Mouse (Mus musculus): ENCODE data around the gene Iqgap3. TPM values are rescaled to one million over a fixed set of nuclear protein-coding genes. Genes with fewer than 3 reads are reported as not detected.

Gene Iqgap3
- total RNA-seq, 2 experiments from 2014 or later: 1.9 to 2.0 TPM

GRCm38 (mm10) chr3:88132492-88132891 lies 50.7 kb downstream of the Iqgap3 start:
- intact Hi-C loops (cut with DNase I): loop anchor here (5.0 kb wide), 1 partner anchor 35 kb away; no protein-coding TSS in a partner anchor
- no peak for DNase-seq (ENCODE audit: extremely low spot score in 1 of 2, low spot score in 2 of 2)

- intact Hi-C loops (cut with DNase I): loop anchor here (5.0 kb wide), 1 partner anchor 36 kb away; no protein-coding TSS in a partner anchor
- DNase-seq (ENCODE audit: extremely low spot score in 1 of 2, low spot score in 2 of 2): peak in 1 of 2 experiments; percentile 49
Measured at GRCm38 (mm10) chr3:88133187-88133771, 51.5 kb downstream of the Iqgap3 start.

DNA sequence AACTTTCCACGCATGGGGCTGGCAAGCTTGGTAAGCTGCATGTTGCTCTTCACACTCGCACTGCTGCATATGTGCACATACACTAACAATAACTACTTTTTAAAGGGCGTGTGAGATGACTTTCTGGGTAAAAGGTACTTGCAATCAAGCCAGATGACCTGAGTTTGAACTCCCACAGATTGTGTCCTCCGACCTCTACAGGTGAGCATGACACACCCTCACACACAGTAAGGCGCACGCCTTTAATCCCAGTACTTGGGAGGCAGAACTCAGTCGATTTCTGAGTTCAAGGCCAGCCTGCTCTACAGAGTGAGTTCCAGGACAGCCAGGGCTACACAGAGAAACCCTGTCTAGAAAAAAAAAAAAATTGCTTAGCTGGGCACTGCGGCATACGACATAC lies 54.6 kb downstream of the Iqgap3 start:
- no peak for DNase-seq (ENCODE audit: extremely low spot score in 1 of 2, low spot score in 2 of 2)
- intact Hi-C loops (cut with DNase I): no loop called here

DNA sequence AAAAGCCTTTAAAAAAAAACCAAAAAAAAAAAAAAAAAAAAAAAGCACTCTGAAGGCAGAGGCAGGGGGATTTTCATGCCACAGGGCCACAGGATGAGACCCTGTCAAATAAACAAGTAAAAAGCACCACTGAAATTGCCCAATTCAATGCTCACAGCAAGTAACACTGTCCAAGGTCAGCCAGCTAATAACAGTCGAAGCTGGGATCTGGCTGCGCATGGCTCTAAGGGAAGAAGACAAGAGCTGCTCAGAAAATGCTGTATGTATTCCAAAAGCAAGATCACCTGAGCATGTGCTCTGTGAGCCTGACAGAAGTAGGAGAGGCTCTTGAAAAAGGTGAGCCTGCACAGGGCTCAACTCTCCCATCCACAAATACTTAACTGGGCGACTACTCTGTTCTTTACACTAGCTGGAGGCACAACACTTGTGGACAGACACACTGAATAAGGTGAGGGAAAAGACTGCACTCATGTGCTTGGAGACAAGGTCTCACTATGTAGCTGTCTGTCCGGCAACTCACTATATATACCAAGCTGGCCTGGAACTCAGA lies 55.2 kb downstream of the Iqgap3 start:
- intact Hi-C loops (cut with DNase I): no loop called here
- no peak for DNase-seq (ENCODE audit: extremely low spot score in 1 of 2, low spot score in 2 of 2)

GRCm38 (mm10) chr3:88137821-88138220 lies 56.0 kb downstream of the Iqgap3 start:
- intact Hi-C loops (cut with DNase I): no loop called here
- DNase-seq (ENCODE audit: extremely low spot score in 1 of 2, low spot score in 2 of 2): no peak

DNA sequence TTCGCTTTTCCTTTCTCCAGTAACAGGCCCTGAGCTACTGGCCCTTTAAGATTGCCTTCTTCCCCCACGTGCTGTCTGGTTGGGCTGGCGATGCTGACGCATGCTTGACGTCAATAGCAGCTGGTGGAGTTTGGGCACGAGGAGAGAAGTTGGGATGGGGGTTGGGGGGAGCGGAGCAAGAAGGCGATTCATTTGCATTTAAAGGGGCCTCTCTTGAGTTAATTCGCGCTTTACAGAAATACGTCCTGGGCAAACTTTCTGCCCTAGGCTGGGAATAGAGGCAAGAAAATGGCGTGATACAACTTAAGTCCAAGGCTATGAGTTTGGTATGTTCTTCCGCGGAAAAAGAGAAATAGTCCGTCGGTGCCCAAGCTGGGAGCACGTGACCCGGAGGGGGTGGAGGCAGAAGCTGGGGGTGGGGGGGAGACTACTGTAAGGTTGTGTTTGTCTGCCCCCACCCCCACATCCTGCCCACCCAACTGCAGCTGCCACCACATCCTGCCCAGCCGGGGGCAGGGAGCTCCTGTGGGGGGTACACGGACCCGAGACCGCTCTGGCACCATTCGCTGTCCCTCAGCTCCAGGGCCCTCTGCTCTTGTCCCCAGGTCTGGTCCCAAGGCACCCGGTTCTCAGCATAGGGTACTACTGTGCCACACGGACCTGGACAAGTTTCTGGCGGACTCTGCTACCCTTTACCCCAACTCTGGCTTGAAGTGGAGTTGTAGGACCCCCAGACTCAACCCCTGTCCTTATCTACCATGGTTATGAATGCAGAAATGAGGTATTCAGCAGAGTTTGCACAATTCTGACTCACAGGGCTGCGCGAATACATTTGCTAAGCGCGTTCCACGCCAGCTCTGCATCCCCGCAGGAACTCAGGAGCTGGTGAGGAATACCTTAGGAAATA lies 56.8 kb downstream of the Iqgap3 start:
- peak; percentile 96 for DNase-seq (ENCODE audit: extremely low spot score in 1 of 2, low spot score in 2 of 2)
- intact Hi-C loops (cut with DNase I): no loop called here

DNA sequence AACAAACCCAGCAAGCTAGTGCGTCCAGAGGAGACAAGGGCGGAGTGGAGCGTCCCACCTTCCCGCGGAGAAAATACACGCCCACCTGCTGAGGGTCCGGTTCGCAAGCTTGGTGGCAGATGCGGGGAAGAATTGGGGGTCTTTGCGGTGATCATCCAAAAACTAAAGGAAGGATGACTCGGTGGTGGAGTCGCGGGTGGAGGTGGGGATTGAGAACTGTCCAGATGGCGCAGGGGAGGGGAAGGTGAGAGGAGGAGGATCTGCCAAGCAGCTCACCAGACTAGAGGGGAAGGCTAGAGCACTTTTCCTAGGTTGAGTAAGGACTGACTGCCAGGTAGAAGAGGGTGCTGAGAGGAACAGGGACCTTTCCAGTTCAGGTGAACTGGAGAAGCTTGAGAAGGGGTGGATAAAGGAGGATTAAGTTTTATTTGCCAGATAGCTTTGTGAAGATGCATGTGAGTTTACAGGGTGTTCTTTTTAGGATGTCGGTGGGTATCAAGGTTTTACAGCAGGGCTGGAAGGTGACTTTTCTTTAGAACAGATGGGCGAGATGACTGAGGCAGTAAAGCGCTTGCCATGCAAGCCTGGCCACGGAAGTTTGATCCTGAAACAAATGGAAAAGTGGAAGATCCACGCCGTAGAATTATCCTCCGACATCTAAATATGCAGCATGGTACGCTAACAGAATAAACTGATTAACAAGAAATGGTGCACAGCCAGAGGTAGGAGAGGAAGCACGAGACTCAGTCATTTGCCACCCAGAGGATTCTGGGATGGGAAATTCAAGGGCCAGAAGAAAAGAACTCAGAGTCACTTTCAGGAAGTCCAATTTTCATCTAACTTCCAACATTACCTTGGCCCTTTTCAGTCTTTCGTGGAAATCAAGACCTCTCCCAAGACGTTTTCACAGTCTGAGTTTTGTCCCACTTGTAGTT lies 57.7 kb downstream of the Iqgap3 start:
- intact Hi-C loops (cut with DNase I): loop anchor here (5.0 kb wide), 1 partner anchor 38 kb away; no protein-coding TSS in a partner anchor
- DNase-seq (ENCODE audit: extremely low spot score in 1 of 2, low spot score in 2 of 2): peak in 1 of 2 experiments; percentile 60

DNA sequence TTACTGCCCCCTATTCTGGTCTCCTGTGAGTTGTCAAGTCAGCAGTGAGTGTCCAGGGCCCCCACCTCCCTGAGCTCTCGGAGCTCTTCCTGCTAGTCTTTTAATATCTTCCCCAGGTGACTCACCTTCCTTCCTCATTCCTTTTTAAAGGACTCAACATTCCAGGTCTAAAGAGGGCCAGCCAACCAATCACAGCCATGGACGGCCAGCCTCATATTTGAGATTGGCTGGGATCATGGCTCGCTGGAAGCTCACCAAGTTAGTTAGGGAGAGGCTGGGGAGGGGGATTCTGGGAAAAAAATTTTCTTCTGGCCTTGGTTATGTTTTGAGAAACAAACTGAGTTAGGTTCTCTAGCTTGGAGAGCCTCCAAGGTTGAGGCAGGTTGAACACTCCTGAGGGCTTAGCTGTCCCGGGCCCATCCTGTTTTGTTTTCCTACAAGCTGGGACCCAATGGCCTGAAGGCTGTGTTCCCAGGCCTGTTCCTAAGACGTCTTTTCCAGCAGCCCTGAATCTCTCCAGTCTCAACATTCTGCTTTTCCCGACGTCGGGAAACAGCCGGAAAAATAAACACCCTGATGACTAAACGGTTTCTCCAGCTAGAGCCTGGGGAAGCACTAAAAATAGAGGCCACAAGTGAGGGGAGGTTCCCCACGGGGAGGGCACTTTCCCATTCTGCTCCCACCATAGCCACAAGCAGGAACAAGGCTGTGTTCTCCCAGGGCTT lies 58.6 kb downstream of the Iqgap3 start:
- intact Hi-C loops (cut with DNase I): loop anchor here (5.0 kb wide), 1 partner anchor 37 kb away; no protein-coding TSS in a partner anchor

GRCm38 (mm10) chr3:88140903-88141430 lies 59.2 kb downstream of the Iqgap3 start:
- no peak for DNase-seq (ENCODE audit: extremely low spot score in 1 of 2, low spot score in 2 of 2)
- intact Hi-C loops (cut with DNase I): loop anchor here (5.0 kb wide), 1 partner anchor 36 kb away; no protein-coding TSS in a partner anchor

More for the DNA sequence above, 58.6 kb downstream of the Iqgap3 start:
- DNase-seq (ENCODE audit: extremely low spot score in 1 of 2, low spot score in 2 of 2): peak in 1 of 2 experiments; percentile 77

GRCm38 (mm10) chr3:88141439-88141786 lies 59.6 kb downstream of the Iqgap3 start:
- DNase-seq (ENCODE audit: extremely low spot score in 1 of 2, low spot score in 2 of 2): peak in 1 of 2 experiments; percentile 66
- intact Hi-C loops (cut with DNase I): loop anchor here (5.0 kb wide), 1 partner anchor 36 kb away; no protein-coding TSS in a partner anchor

- intact Hi-C loops (cut with DNase I): loop anchor here (5.0 kb wide), 1 partner anchor 35 kb away; no protein-coding TSS in a partner anchor
Measured at GRCm38 (mm10) chr3:88141787-88142523, 60.2 kb downstream of the Iqgap3 start, which contains the start of gene Mef2d. Gene Mef2d (plus strand): TSS chr3:88142372.

DNA sequence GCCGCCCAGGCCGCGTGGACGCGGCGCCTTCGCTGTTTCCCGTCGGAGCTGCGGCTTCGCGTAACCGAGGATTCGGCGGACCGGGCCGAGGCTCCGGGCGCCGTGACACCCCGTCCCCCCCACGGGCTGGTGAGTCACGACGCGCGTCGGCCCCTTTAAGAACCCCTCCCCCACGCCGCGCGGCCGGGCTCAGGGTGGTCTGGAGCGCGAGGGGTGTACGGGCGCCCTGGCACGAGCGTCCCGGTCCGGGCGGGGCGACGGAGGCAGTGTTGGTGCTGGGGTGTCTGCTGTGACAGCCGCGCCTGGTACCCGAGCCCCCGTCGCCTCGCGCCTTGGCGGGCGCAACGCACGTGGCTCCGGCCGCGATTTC lies 60.8 kb downstream of the Iqgap3 start:
- intact Hi-C loops (cut with DNase I): loop anchor here (5.0 kb wide), 1 partner anchor 35 kb away; no protein-coding TSS in a partner anchor
- DNase-seq (ENCODE audit: extremely low spot score in 1 of 2, low spot score in 2 of 2): no peak

More at GRCm38 (mm10) chr3:88141787-88142523, 60.2 kb downstream of the Iqgap3 start, which contains the start of gene Mef2d:
- DNase-seq (ENCODE audit: extremely low spot score in 1 of 2, low spot score in 2 of 2): peak; percentile 93 to 98

- peak in 1 of 2 experiments; percentile 88 for DNase-seq (ENCODE audit: extremely low spot score in 1 of 2, low spot score in 2 of 2)
- intact Hi-C loops (cut with DNase I): loop anchor here (5.0 kb wide), 1 partner anchor 34 kb away; no protein-coding TSS in a partner anchor
Measured at GRCm38 (mm10) chr3:88142916-88143771, 61.4 kb downstream of the Iqgap3 start.

- intact Hi-C loops (cut with DNase I): loop anchor here (5.0 kb wide), 1 partner anchor 33 kb away; no protein-coding TSS in a partner anchor
Measured at GRCm38 (mm10) chr3:88143961-88144486, 62.3 kb downstream of the Iqgap3 start.

DNA sequence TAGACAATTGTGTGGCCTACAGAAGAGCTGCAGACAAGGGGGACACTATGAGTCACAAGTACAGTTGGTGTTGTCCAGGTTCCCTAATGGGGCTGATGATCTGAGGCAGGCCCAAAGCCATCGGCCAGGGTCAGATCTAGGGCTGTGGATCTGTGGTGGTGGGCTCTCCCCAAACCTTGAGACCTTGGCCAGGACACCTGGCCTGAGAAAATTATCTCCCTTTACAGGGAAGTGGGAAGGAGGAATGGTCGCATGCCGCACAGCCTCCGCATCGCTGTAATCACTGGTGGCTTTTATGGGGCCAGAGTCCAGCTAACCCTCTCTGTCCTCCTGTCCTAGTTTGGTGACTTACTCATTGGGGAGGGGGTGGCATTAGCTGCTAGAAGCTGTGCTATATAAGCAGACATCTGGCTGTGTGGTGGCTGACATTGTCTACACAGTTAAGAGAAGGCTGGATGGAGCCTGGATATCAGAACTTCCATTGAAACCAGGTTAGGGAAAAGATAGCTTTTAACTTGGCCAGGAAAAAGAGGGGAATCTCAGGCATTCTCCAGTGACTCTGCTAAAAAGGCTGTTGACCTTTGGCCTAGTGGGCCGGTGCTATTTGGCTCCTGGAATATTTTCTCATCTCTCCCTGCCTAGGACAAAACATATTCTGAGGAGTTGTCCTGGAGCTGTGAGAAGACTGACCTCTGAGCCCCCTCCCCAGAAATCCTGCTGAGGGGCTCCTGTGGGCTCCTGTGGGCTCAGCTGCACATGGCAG lies 63.1 kb downstream of the Iqgap3 start:
- intact Hi-C loops (cut with DNase I): loop anchor here (5.0 kb wide), 1 partner anchor 32 kb away; no protein-coding TSS in a partner anchor
- no peak for DNase-seq (ENCODE audit: extremely low spot score in 1 of 2, low spot score in 2 of 2)

More at GRCm38 (mm10) chr3:88143961-88144486, 62.3 kb downstream of the Iqgap3 start:
- DNase-seq (ENCODE audit: extremely low spot score in 1 of 2, low spot score in 2 of 2): peak in 1 of 2 experiments; percentile 69
